Mouse (Mus musculus) kidney, postnatal 0 days (tissue): ENCODE measurements around the gene Cyfip2. TPM values are rescaled to one million over a fixed set of nuclear protein-coding genes. Genes with fewer than 3 reads are reported as not detected.

Experiments used
- ATAC-seq: fragments of 200-750 bp; cut with Nextera tagmentation; replicated peaks from 2 replicates; pipeline ENCODE4 v1.8.0; 2017; ENCODE audit warnings: low read depth, moderate number of reproducible peaks, moderate TSS enrichment, moderate library complexity; ENCODE audit not compliant: low FRiP score
- DNase-seq: peaks from one replicate; pipeline ENCODE4 v3.0.0-alpha.2; 2016; ENCODE audit warnings: low spot score
- H3K27ac ChIP-seq: fragments of 300-500 bp; sonication (generic); 2 replicates; pipeline ENCODE4 v1.5.1; 2014; ENCODE audit warnings: mild to moderate bottlenecking
- H3K27me3 ChIP-seq: fragments of 300-500 bp; sonication (generic); 2 replicates; pipeline ENCODE4 v1.6.1; 2014; ENCODE audit warnings: low read length, mixed read lengths; ENCODE audit not compliant: insufficient read depth
- H3K36me3 ChIP-seq: fragments of 300-500 bp; sonication (generic); 2 replicates; pipeline ENCODE4 v1.6.1; 2014; ENCODE audit warnings: low read length, mixed read lengths; ENCODE audit not compliant: insufficient read depth
- H3K4me1 ChIP-seq: fragments of 300-500 bp; sonication (generic); replicated peaks from 2 replicates; pipeline ENCODE4 v1.6.1; 2014; ENCODE audit warnings: antibody characterized with exemption, low read length, mixed read lengths; ENCODE audit not compliant: insufficient read depth
- H3K4me2 ChIP-seq: fragments of 300-500 bp; sonication (generic); 2 replicates; pipeline ENCODE4 v1.6.1; 2014; ENCODE audit warnings: mild to moderate bottlenecking, low read length, moderate library complexity, mixed read lengths
- H3K4me3 ChIP-seq: fragments of 300-500 bp; sonication (generic); replicated peaks from 2 replicates; pipeline ENCODE4 v1.5.1; 2014; ENCODE audit warnings: low read depth, low read length
- H3K9ac ChIP-seq: fragments of 300-500 bp; sonication (generic); 2 replicates; pipeline ENCODE4 v1.6.1; 2014; ENCODE audit warnings: low read depth, low read length
- H3K9me3 ChIP-seq: fragments of 300-500 bp; sonication (generic); replicated peaks from 2 replicates; pipeline ENCODE4 v1.6.1; 2016; ENCODE audit warnings: low read length, inconsistent platforms, mixed read lengths
- CTCF ChIP-seq: IDR thresholded peaks from 2 replicates; pipeline ENCODE4 v1.5.1; 2016; ENCODE audit warnings: antibody characterized with exemption, low read depth, mild to moderate bottlenecking, moderate library complexity
- WGBS: fragments of 180-500 bp; shearing (Covaris S2); extraction: QIAGEN DNeasy Blood & Tissue Kit; methylation state at CpG from one replicate; pipeline ENCODE4 v1.1.7; 2014; 5-methylcytosine and 5-hydroxymethylcytosine counted together
- polyA plus RNA-seq: library from polyadenylated mRNA; unstranded; fragments of >200 nt; fragmentation: Nextera tagmentation; extraction: Ambion mirVana; gene quantifications from 2 replicates; pipeline ENCODE4 v1.2.1, GENCODE M21; 2015

The Cyfip2 gene
- polyA plus RNA-seq, 1 experiment from 2014 or later: 17.4 TPM

GRCm38 (mm10) chr11:46235334-46235733 is 77.3 kb downstream of the Cyfip2 start, which contains the start of gene Fndc9:
Gene Fndc9 (plus strand): TSS chr11:46235531.
- DNase-seq (no peak), ATAC-seq (no peak)
- Histone ChIP-seq H3K36me3 (no peaks in the 10 kb centered on the region), H3K4me1 (no peaks in the 10 kb centered on the region), H3K4me2 (no peak within 1 kb of the TSS), H3K27me3 (no peaks in the 10 kb centered on the region), H3K27ac (no peak within 1 kb of the TSS), H3K9me3 (no peaks in the 10 kb centered on the region), H3K4me3 (no peak within 1 kb of the TSS), H3K9ac (no peak within 1 kb of the TSS)
- WGBS: 78% methylated on average over 11 of the region's 11 CpGs
- TF ChIP-seq CTCF: no peak

GRCm38 (mm10) chr11:46233966-46234365 is 78.7 kb downstream of the Cyfip2 start:
- no peak for TF ChIP-seq CTCF
- Histone ChIP-seq H3K27me3 (no peaks in the 10 kb centered on the region), H3K36me3 (no peaks in the 10 kb centered on the region), H3K4me1 (no peaks in the 10 kb centered on the region), H3K9me3 (no peaks in the 10 kb centered on the region), H3K9ac (no peak overlapping the region), H3K4me2 (no peak overlapping the region), H3K27ac (no peak overlapping the region), H3K4me3 (no peak overlapping the region)
- DNase-seq (no peak), ATAC-seq (no peak)
- 56% methylated on average over 4 of the region's 4 CpGs for WGBS

- no peaks in the 10 kb centered on the region for H3K27me3 ChIP-seq
- no peak overlapping the region for H3K9ac ChIP-seq
- H3K27ac ChIP-seq: no peak overlapping the region
- TF ChIP-seq CTCF: no peak
- no peaks in the 10 kb centered on the region for H3K9me3 ChIP-seq
- WGBS: 90% methylated on average over 4 of the region's 4 CpGs
- H3K4me3 ChIP-seq: no peak overlapping the region
- ATAC-seq (no peak), DNase-seq (no peak)
- H3K36me3 ChIP-seq: no peaks in the 10 kb centered on the region
- H3K4me1 ChIP-seq: no peaks in the 10 kb centered on the region
- H3K4me2 ChIP-seq: no peak overlapping the region
Observed at GRCm38 (mm10) chr11:46232803-46233202, 79.9 kb downstream of the Cyfip2 start.

- DNase-seq (no peak), ATAC-seq (no peak)
- no peaks in the 10 kb centered on the region for H3K9me3 ChIP-seq
- no peaks in the 10 kb centered on the region for H3K36me3 ChIP-seq
- WGBS: 74% methylated on average over 6 of the region's 6 CpGs
- H3K4me1 ChIP-seq: no peaks in the 10 kb centered on the region
- no peak overlapping the region for H3K27ac ChIP-seq
- H3K27me3 ChIP-seq: no peaks in the 10 kb centered on the region
- no peak overlapping the region for H3K4me2 ChIP-seq
- no peak overlapping the region for H3K4me3 ChIP-seq
- TF ChIP-seq CTCF: no peak
- H3K9ac ChIP-seq: no peak overlapping the region
Observed at GRCm38 (mm10) chr11:46230184-46230583, 82.5 kb downstream of the Cyfip2 start.

- Histone ChIP-seq H3K36me3 (no peaks in the 10 kb centered on the region), H3K9me3 (no peaks in the 10 kb centered on the region), H3K9ac (no peak overlapping the region), H3K4me2 (no peak overlapping the region), H3K4me1 (no peaks in the 10 kb centered on the region), H3K27me3 (no peaks in the 10 kb centered on the region), H3K4me3 (no peak overlapping the region), H3K27ac (no peak overlapping the region)
- WGBS: 70% methylated on average over 5 of the region's 5 CpGs
- ATAC-seq (no peak), DNase-seq (no peak)
- TF ChIP-seq CTCF: no peak
Observed at GRCm38 (mm10) chr11:46225345-46225744, 87.3 kb downstream of the Cyfip2 start.

- Histone ChIP-seq H3K27me3 (no peaks in the 10 kb centered on the region), H3K4me3 (no peak overlapping the region), H3K4me2 (no peak overlapping the region), H3K36me3 (no peaks in the 10 kb centered on the region), H3K9ac (no peak overlapping the region), H3K27ac (no peak overlapping the region), H3K9me3 (no peaks in the 10 kb centered on the region), H3K4me1 (no peaks in the 10 kb centered on the region)
- TF ChIP-seq CTCF: peak; percentile 44
- DNase-seq (no peak), ATAC-seq (no peak)
- WGBS: 74% methylated on average over 2 of the region's 2 CpGs
Observed at GRCm38 (mm10) chr11:46223575-46223974, 89.1 kb downstream of the Cyfip2 start.

- Histone ChIP-seq H3K27me3 (no peaks in the 10 kb centered on the region), H3K4me1 (0 out of 2 replicates have a peak, but pooled peaks cover under 1% of the 10 kb centered on the region), H3K9ac (no peak overlapping the region), H3K4me3 (no peak overlapping the region), H3K27ac (no peak overlapping the region), H3K36me3 (no peaks in the 10 kb centered on the region), H3K9me3 (no peaks in the 10 kb centered on the region), H3K4me2 (no peak overlapping the region)
- DNase-seq (no peak), ATAC-seq (no peak)
- WGBS: 89% methylated on average over 2 of the region's 2 CpGs
- no peak for TF ChIP-seq CTCF
Observed at GRCm38 (mm10) chr11:46220211-46220610, 92.4 kb downstream of the Cyfip2 start.
